Mouse (Mus musculus) T-helper 1 cell (primary cell): ENCODE results near the gene Bud23.
"Not testable (repeated sequence)": the region's sequence is repeated elsewhere in the genome, so short reads cannot be mapped to it uniquely, and the experiment has no call there.

Experiments used
- in situ Hi-C: fragments of 300-600 bp; cut with MboI, MseI; formaldehyde crosslinking; loops from one replicate; pipeline ENCODE4 v1.15.1; 2025; ENCODE audit warnings: high pct_unique_total_duplicates

Gene Bud23

DNA sequence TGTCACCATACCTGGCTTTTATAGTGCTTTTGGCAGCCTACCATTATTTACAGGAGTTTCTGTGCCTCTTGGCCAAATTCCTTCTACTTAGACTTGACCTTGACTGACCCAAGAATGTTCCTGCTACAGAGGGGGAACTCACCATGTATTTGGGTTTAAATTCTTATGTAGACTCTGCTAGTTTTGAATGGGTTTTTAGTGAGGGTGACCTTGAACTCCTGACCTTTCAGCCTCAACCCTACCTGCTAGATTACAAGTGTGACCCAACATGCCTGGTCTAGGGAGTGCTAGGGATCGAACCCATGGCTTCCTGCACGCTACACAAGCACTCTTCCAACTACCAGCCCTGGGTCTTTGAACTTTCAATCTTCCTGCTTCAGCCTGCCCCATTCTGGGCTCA is 7.3 kb upstream of the Bud23 start:
- in situ Hi-C loops: no loop called here

GRCm38 (mm10) chr5:135070448-135070847 is 5.7 kb upstream of the Bud23 start:
- in situ Hi-C loops: no loop called here

DNA sequence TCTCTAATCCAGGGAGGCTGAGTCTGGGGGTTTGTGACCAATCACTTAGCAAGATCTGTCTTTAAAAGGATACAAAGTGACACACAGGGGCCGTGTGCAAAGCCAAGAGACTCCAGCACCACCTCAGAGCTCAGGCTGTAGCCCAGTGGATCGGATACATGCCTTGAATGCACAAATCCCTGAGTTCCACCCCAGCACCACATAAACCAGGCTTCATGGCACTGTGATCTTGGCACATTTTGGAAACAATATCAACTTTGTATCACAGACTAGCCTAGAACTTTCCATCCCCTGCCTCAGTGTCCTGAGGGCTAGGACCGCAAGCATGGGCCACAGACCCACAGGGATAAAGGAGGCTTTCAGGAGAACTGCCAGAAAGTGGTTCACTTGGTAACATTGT is 1.2 kb upstream of the Bud23 start:
- in situ Hi-C loops: no loop called here

DNA sequence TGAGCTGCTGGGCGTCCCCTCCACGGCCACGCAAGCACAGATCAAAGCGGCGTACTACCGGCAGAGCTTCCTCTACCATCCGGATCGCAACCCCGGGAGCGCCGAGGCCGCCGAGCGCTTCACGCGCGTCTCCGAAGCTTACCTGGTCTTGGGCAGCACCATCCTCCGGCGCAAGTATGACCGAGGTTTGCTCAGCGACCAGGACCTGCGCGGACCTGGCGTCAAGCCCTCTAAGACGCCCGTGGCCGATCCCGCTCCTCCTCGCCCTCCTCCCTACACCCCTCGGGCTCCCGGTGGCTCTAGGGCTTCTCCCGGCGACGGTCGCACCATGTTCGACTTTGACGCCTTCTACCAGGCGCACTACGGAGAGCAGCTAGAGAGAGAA is 385 bp downstream of the Bud23 start:
- in situ Hi-C loops: no loop called here

GRCm38 (mm10) chr5:135063629-135064381 is 954 bp downstream of the Bud23 start, which contains the start of gene Dnajc30:
Dnajc30 (plus strand) TSS chr5:135064202.
- in situ Hi-C loops: no loop called here

DNA sequence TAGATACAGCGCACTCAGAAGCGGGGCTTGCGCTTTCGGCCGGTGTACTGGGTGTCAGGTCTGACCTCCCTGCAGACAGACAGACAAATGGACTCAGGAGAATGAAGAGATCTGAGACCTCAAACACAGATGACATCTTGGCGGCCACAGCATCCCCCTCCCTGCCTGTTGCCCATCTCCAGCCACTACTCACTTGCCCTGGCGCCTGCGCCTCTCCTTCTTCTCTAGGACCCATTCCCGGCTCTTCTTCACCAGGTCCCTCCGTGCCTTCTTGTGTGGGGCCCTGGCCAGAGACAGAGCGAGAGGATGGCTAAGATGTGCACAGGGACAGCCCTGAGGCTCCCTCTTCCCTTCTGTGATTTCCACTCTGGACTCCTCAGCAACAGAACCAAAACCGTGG is 11.4 kb downstream of the Bud23 start:
- in situ Hi-C loops: no loop called here

DNA sequence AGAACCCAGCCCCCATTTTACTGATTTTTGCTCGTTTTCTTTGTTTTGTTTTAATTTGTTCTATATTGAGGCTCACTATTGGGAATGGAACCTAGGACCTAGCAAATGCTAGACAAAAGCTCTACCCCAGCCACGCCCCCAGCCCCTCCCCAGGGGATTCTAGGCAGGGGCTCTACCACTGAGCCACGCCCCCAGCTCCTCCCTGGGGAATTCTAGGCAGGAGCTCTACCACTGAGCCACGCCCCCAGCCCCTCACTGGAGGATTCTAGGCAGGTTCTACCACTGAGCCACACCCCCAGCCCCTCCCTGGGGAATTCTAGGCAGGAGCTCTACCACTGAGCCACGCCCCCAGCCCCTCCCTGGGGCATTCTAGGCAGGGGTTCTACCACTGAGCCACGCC is 15.5 kb downstream of the Bud23 start:
- in situ Hi-C loops: not testable (repeated sequence)

- in situ Hi-C loops: no loop called here
These were observed 16.2 kb downstream of the Bud23 start for GRCm38 (mm10) chr5:135048539-135048938.

DNA sequence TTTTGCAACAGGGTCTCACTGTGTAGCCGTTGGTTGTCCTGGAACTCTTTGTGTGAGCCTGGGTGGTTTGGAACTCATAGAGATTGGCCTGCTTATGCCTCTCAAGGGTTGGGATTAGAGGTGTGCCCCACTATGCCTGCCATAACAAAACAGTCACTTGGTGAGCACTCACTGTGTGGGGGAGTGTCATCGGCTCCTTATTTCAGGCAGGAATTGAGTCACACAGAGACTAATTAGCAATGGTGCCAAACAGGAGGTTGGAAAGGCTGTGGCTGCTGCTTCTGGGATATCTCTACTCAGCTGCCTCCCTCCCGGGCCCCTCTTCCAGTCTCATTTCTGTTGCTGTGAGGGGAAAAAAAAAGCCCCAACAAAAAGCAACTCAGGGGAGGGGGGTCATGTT is 20.2 kb downstream of the Bud23 start:
- in situ Hi-C loops: no loop called here

GRCm38 (mm10) chr5:135042105-135042788 is 22.5 kb downstream of the Bud23 start:
- in situ Hi-C loops: no loop called here

DNA sequence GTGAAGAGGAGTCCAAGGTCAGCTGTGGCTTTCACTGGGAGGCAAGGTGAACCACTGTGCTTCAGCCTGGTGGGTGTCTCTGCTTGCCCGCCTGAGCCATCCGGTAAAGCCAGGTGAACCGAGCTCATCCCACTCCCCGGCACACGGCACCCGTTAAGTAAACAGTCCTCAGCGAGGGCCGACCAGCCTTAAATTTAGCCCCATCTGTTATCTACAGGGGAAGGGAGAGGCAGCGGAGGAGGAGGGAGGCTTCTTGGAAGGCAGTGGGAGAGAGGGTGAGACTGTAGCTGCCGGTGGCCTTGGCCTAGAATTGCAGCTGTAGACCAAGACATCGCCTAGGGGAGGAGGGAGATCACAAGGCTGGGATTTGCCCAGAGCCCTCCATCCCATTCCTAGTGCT is 24.0 kb downstream of the Bud23 start:
- in situ Hi-C loops: no loop called here

- in situ Hi-C loops: no loop called here
These were observed 24.7 kb downstream of the Bud23 start for GRCm38 (mm10) chr5:135040059-135040458.

GRCm38 (mm10) chr5:135039541-135039940 is 25.2 kb downstream of the Bud23 start:
- in situ Hi-C loops: no loop called here

- in situ Hi-C loops: no loop called here
These were observed 26.8 kb downstream of the Bud23 start for GRCm38 (mm10) chr5:135037946-135038345.

DNA sequence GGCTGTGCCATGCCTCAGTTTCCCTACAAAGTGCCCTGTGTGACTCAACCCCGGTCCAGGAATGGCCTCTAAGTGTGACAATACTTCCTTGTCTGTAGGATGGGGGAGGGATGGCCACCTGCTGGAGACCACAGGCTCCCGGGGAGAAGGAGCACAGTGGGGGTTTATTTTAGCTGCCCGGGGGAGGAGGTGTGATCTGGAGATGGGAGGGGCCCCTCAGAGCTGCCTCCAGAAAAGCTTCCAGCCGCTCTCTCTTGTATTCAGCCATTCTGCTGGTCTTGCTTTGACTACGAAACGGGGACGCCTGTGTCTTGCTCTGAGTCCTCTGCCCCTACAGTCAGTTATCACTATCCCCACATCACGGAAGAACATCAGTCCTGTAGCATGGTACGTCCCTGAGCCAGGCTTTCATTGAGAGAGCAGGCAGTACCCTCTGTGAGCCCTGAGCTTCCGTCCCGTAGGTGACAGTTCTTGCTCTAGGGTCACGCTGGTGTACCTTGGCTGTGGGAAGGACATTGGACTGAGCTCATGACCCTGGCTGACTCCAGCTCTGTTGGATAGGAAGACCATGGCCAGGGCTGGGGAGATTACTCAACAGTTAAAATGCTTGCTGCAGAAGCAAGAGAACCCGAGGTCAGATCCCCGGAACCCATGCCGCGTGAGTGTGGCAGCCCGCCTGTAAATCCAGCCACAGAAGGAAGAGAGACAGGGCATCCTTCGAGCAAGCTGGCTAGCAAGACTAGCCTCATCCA is 29.0 kb downstream of the Bud23 start:
- in situ Hi-C loops: no loop called here

DNA sequence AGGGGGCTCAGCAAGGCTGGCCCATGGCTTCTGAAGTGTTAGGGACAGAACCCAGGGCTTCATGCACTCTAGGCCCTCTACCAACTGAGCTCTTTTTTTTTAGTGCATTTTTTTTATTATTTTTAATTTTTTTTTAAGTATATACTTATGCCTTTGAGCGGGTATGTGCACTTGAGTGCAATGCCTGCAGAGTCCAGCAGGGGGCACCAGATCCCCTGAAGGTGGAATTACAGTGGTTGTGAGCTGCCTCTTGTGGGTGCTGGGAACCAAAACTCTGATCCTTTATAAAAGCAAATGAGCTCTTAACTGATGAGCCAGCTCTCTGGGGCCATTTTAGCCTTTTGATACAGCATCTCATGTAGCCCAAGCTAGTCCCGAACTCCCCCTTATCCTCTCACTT is 30.2 kb downstream of the Bud23 start:
- in situ Hi-C loops: no loop called here

- in situ Hi-C loops: no loop called here
These were observed 32.2 kb downstream of the Bud23 start for GRCm38 (mm10) chr5:135032581-135032980.

- in situ Hi-C loops: no loop called here
These were observed 35.5 kb downstream of the Bud23 start for GRCm38 (mm10) chr5:135029007-135029854.

DNA sequence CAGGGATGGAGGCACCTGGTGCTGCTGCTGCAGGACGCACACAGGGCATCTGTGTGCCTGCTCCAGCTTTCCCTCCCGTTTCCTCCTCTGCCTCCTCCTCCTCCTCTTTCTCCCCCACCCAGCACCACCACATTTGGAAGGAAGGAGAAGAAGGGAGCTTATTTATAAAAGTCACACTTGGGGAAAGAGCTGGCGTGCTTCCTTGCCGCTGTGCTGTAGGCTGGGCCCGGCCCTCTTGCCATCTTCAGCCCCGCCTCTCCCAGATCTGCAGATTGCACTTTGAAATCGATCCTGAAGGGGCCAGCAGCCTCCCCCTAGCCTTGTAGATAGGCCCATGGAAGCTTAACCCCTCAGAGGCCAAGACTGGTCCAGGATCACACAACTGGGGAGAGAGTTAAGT is 38.9 kb downstream of the Bud23 start:
- in situ Hi-C loops: no loop called here

DNA sequence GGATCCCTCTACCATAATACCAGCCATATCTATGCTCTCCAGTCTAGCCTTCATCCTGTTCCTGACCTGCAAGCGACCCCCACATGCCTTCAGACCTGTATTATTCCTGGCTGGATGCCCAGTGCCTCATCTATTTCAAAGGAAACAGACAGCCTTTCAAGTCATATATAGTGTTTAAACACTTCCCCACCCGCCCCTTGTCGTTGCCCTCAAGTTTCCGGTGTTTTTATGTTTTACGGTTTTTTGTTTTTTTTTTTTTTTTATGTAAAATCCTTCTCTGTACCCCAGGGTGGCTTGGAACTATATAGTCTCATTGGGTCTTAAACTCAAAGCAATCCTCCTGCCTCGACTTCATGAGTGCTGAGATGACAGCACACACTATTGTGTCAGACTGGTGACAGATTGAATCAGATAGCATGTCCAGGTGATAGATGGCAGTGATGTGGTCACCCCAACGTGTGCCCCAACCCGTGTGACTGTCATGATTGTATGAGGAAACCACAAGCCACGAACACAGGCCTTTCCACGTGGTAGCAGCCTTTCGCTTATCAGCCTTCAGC is 40.0 kb downstream of the Bud23 start:
- in situ Hi-C loops: no loop called here
